Mouse (Mus musculus): ENCODE measurements around the gene Sdf2l1. TPM values are rescaled to one million over a fixed set of nuclear protein-coding genes. Genes with fewer than 3 reads are reported as not detected.

Gene Sdf2l1
- total RNA-seq, 2 experiments from 2014 or later = 3.4 to 6.1 TPM

DNA sequence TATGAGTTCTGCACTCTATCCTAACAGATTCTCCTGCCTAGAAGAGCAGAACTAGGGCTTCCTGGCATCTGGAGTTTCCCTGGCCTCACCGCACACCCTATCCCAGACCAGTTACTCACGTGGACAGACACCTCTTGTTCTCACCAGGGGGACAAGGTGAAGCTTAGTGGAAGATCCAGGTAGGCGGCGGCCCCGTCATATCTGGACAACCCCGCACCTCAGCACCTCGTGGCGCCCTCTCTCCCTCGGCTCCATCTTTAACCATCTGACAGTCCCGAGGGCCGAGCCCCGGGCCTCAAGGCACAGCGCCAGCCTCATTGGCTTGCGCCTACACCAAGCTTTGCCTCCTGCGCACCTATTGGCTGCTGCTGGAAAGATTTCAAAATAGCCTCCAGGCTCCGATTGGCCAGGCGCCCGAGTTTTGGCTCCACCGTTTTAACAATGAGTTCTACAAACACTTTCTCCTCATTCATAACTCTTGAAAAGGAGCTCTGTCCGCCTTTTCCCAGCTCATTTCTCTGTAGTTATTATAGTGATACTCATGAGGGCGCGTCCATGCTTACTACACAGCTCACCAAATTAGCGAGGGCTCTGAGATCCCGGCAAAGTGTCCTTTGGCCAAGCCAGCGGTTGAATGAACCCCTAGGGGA, 7.2 kb downstream of the Sdf2l1 start, which contains the start of gene 2610318N02Rik:
Gene 2610318N02Rik (minus strand): TSS at position 297 of the 650 bp plus-strand sequence.
- intact Hi-C loops (cut with DNase I; ENCODE audit: low total_unique reads) = no loop called here
- DNase-seq = peak; percentile 30

DNA sequence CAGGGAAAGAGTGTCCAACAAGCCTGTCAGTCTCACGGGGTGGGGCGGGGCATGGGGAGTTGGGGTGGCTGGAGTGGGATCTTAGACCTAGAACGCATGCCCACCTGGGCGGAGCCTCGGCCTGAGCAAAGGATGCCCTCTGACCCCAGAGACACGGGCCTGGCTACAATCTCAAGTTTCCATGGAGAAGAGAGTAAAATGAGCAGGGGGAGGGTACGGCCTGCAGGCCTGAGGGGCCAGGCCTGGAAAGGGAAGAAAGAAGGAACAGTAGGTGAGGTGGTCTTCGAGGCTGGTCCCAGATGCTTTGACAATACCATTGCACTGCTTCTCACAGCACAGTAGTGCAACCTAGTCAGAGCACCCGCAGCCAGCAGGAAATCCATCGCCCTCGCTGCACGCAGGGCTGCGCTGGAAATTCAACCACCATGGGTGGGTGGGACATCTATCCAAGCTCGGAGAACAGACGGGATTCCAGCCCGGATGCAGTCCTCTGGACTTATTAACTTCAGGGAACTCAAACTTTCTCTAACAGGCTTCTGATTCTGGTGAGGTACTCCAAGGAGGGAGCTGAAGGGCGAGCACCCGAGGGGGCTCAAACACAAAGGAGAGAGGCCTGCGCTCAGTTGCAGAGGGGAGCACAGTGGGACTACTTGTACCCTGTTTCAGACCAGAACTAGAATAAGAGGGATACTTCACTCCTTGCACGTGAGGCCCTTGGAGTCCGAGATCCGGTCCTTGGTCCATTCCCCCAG, 7.9 kb downstream of the Sdf2l1 start:
- intact Hi-C loops (cut with DNase I; ENCODE audit: low total_unique reads) = no loop called here
- DNase-seq = no peak

DNA sequence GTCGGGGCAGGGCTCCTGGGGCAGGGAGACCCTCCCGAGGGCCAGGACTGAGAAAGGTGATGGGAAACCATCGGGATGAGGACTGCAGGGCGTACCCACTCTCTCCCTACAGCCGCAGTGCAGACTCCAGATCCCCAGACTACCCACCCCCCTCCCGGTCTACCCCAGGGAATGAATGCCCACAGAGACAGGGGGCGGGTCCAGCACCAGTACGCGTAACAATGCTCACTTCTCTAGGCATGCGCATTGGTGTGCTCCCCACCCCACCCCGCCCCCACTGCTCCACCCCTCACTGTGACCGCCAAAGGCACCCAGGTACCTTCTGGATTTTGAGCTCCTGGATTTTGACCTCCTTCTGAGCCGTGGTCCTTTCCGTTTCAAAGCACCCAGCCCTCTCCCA, 10.6 kb downstream of the Sdf2l1 start:
- intact Hi-C loops (cut with DNase I; ENCODE audit: low total_unique reads) = no loop called here
- no peak for DNase-seq

DNA sequence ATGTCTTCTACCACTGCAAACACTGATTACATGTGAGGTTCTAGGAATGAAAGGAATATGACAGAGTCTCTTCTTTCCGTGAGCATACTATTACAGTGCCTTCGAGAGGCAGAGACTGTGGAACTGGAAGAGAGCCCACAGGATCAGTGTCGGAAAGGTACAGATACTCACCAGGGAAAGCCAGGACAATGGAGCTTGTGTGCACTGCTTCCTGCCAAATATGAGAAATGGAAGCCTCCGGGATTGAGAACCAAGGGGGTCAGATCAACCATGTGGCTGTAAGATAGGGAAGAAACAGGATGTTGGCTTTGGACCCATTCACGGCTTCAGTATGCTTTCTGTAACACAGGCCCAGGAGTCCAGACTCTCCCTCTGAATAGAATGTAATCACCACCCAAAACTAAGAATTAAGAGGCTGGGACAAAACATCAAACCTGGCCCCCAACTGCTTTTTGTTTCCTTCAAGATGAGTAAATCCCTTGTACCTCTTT, 14.8 kb downstream of the Sdf2l1 start:
- no peak for DNase-seq
- intact Hi-C loops (cut with DNase I; ENCODE audit: low total_unique reads) = no loop called here

DNA sequence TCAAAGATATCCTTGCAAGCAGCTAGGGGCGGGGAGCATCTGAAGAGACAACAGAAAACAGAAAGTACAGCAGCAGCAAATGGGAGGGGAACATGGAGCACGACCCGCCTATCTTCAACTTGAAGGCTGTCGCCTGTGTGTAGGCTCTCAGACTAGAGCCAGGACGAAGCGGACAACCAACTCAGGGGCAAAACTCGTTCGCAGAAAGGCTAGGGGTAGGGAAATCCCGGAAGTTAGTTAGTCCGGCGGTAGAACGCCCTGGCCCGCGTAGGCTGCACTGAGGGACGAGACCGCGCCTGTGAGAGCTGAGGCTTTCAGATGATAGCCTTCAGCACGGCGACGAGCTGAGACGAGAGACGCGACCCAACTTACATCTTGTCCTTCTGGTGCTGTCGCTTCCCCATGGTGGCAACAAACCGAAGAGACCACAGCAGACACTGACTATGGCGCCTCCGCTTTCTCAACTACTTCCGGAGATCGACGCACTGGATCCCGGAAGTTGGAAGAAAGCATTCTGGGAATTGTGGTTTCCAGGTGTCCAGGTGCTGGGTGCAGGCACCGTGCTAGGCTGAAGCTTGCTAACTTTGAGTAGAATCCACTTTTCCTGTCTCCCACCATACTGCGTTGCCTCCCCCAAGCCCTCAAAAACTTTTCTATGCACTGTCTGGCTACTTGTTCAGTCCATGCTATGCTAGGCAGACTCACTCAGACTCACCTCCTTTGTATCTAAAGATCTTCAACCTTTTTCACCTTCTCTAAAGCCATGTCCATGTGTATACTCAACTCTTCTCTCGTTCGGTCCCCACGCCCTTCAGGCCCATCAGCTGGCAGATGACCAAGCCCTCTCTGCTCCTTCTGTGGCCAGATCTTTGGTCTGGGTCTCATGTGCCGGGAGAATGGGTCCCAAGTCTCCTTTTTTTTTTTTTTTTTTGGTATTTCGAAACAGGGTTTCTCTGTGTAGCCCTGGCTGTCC, 21.1 kb downstream of the Sdf2l1 start, which contains the start of gene Ppil2:
Gene Ppil2 (minus strand): TSS at position 487 of the 973 bp plus-strand sequence.
- intact Hi-C loops (cut with DNase I; ENCODE audit: low total_unique reads) = no loop called here

DNA sequence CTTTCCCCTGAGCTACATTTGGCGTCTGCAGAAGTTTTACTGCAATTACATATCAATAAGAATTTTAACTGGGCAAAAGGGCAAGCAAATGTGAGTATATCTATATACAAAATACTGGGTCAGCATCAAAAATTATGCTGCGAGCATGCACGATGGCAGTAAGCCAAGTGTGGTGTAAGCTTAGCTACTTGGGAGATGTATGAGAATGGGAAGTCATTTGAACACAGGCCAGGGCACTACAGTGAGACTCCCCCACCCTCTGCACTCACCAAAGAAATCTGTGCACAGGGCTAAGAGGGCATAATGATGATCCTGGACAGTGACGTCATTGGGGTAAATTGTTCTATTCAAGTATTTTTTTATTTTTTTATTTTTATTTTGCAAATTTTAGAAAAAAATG, 27.6 kb downstream of the Sdf2l1 start:
- DNase-seq = no peak
- intact Hi-C loops (cut with DNase I; ENCODE audit: low total_unique reads) = no loop called here

More for the DNA sequence above, 21.1 kb downstream of the Sdf2l1 start, which contains the start of gene Ppil2:
- peak; percentile 51 for DNase-seq

DNA sequence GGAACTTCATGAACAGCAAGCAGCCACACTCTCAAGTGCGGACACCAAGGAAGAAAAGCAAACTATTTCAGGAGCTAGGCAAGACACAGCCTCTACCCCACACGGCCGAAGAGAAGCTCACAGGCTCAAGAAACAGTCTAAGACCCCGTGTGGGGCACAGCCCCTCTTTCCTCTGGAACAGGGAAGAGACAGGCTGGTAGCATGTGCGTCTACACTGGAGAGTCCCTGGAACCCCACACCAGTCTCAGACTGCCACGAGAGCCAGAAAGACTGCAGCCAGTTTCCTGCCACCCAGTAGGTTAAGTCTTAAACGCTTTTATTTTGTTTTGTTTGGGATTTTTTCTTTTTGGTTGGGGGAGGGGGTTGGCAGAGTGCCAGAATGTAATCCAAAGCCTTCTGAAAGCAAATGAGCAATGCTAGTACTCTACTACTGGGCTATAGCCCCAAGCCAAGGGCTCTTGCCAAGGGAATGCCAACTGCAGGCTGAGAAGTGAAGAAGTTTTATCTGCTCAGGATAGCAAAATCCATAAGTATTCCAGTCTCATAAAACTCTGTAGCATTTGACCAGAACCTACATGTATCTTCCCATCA, 29.5 kb downstream of the Sdf2l1 start:
- intact Hi-C loops (cut with DNase I; ENCODE audit: low total_unique reads) = no loop called here

DNA sequence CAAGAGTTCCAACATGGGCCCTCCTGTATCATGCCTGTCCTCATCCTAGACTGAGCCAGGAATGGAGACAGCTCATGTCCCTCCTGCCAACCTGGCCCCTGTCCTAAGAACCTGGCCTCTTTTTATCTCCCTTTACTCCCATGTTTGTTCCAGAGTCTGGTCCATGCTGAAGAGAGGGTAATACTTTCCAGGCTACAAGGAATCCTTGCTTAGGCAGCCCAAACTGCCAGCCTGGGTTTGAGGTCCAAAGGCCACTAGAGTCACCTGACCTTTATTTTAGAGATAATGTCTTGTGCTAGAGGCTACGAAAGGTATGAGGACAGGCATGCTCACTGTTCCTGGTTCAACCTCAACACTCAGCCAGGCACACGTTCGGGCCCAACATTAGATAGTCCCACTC, 35.2 kb downstream of the Sdf2l1 start:
- no peak for DNase-seq
- intact Hi-C loops (cut with DNase I; ENCODE audit: low total_unique reads) = no loop called here

More for the DNA sequence above, 29.5 kb downstream of the Sdf2l1 start:
- DNase-seq = no peak

DNA sequence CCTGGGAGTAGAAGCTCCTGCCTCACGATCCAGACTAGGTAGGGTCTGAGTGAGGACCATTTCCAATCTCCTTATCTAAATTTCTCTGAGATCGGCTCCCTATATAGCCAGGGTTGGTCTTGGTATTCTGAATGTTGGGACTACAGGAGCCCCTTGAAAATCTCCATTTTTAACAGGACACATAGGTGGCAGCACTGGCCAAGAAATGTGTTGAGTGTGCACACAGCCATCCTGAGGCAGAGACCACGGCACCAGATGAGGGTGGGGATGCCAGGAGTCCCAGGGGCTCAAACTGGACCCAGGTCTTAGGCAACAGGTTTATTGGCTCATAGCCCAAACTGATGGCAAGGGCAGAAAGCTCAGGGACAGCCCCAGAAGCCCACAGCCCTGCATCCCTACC, 43.8 kb downstream of the Sdf2l1 start:
- no peak for DNase-seq
- intact Hi-C loops (cut with DNase I; ENCODE audit: low total_unique reads) = no loop called here

DNA sequence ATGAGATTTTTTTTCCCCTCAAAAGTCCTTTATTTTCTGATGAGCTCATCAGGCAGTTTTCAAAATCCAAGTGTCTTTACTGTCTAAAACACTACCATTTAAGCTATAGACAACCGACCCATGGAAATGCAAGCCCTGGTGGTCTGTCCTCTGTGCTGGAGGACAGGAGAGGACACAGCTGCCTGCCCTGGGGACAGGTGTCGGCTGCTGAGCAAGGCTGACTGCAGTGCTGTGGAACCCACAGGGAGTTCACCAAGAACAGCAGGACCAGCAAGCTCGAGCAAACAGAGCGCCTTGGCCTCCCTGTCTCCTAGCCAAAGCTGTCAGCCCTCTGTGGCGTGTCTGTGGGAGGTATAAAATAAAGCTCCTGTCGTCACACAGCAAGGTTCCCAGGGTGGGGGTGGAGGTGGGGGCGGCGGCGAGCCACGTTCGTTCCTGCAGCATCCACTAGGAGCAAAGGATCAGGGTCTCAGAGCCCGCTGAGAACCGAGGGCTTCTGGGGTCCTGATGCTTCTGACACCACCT, 45.5 kb downstream of the Sdf2l1 start:
- no peak for DNase-seq
- intact Hi-C loops (cut with DNase I; ENCODE audit: low total_unique reads) = no loop called here

DNA sequence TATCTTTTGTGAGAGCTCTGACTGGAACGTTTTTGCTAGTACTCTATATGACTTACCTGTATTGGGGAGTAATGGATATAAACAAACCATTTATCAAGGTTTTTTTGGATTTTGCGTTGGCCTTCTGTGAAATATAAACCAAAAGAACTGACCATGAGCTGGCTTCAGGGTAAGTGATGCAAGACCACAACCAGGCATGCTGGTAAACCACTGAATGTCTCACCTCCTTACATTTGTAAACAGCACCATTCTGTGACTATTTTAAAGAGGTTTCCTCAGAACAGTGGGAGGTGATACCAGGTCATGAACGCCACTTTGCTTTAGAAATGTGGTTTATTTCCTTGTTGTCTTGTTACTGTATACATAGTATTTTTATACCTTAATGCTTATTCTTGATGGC, 45.9 kb downstream of the Sdf2l1 start:
- intact Hi-C loops (cut with DNase I; ENCODE audit: low total_unique reads) = no loop called here
- DNase-seq = no peak

DNA sequence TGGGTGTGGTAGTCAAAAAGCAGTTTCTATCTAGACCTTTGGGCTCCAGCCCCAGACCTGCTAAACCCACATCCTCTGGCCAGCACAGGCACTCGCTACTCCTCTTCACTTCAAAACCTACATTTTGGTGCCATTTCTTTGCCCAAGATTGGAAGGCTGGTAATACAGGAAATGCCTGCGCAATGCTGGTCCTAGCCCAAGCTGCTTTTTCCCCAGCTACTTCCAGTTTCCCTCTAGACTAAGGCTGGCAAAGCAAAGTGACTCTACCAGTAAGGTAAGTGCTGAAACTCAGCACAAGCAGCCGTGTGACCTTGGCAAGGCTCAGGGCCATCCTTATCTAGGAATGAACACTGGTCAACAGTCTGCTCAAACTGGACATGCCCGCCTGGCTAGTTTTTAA, 46.5 kb downstream of the Sdf2l1 start:
- no peak for DNase-seq
- intact Hi-C loops (cut with DNase I; ENCODE audit: low total_unique reads) = no loop called here

DNA sequence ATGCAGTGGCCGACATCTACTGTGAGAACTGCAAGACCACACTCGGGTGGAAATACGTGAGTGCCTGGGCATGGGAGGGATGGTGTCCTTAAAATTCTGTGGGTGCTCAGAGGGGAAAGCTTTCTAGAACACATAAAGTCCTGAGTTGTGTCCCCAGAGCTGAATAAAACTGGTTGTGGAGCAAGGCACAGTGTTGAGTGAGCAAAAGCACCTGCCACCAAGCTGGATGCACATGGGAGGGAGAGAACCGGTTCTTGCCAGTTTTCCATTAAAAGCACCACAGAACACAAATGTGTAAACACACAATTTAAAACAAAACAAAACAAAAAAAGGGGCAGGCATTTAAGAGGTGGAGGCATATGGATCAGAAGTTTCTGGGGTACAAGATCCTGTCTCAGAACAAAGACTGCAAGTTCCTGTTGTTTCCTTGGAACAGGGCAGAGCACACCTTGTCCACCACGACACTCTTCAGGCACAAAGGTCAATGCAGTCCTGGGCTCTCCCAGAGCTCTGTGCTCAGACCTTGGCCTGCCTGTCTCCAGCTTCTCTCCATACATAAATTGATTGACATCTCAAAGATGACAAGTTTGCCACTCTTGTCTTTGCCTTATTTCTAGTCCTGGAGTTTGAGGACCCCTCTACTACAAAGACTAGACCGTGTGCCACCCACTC, 49.9 kb downstream of the Sdf2l1 start:
- no peak for DNase-seq
- intact Hi-C loops (cut with DNase I; ENCODE audit: low total_unique reads) = no loop called here

Small RNAs within 50 kb of the gene (microRNA-seq; reads per million reads assigned to microRNA genes)
- gene Mir130b (106 to 129 reads per million in 2 experiments), gene Mir301b (1.9 to 2.5 reads per million in 2 experiments)

Other genes starting within 250 kb of the Sdf2l1 start
- 10 to 100 TPM; 14.4 to 14.8 TPM for gene Ppm1f, start 235.9 kb downstream of the Sdf2l1 start, total RNA-seq (2021)
- 10 to 100 TPM; 88.8 to 94.5 TPM for gene Mapk1, start 149.0 kb downstream of the Sdf2l1 start, total RNA-seq (2021)
- gene Ypel1, start 62.7 kb downstream of the Sdf2l1 start, total RNA-seq (2021) = under 1 TPM; 0.88 to 0.89 TPM
- gene Ppil2, start 21.1 kb downstream of the Sdf2l1 start, total RNA-seq (2021) = 10 to 100 TPM; 27.7 to 29.2 TPM
- not detected for gene 2610318N02Rik, start 7.2 kb downstream of the Sdf2l1 start, total RNA-seq (2021)
- gene Ydjc, start 12.2 kb upstream of the Sdf2l1 start, total RNA-seq (2021) = under 1 TPM; 0.40 to 0.53 TPM
- gene Ccdc116, start 14.8 kb upstream of the Sdf2l1 start, total RNA-seq (2021) = under 1 TPM in 1 of 2 experiments, not detected in 1; 0.13 TPM
- 100 to 1,000 TPM; 144 TPM for gene Ube2l3, start 70.3 kb upstream of the Sdf2l1 start, total RNA-seq (2021)
- under 1 TPM in 1 of 2 experiments, not detected in 1; 0.10 TPM for gene Rimbp3, start 76.2 kb upstream of the Sdf2l1 start, total RNA-seq (2021)
- 1 to 10 TPM; 1.1 to 1.2 TPM for gene Hic2, start 101.2 kb upstream of the Sdf2l1 start, total RNA-seq (2021)
- 1 to 10 TPM in 1 of 2 experiments, under 1 TPM in 1; 0.96 to 1.2 TPM for gene Tmem191c, start 143.7 kb upstream of the Sdf2l1 start, total RNA-seq (2021)
- gene Serpind1, start 199.0 kb upstream of the Sdf2l1 start, total RNA-seq (2021) = under 1 TPM; 0.29 to 0.72 TPM